Mouse (Mus musculus): ENCODE measurements around the gene Kifap3. TPM values are rescaled to one million over a fixed set of nuclear protein-coding genes. Genes with fewer than 3 reads are reported as not detected.

Gene Kifap3
- polyA plus RNA-seq, 1 experiment from 2014 or later = 36.8 TPM

GRCm38 (mm10) chr1:163907007-163907811 is 127.8 kb downstream of the Kifap3 start:
- Histone ChIP-seq H3K4me3 (ENCODE audit: low read length) (no peak overlapping the region), H3K9me3 (ENCODE audit: control insufficient read depth, low read length) (no peaks in the 10 kb centered on the region), H3K9ac (ENCODE audit: low read depth, low read length) (no peak overlapping the region), H3K27me3 (ENCODE audit: control insufficient read depth, insufficient read depth, low read length) (no peaks in the 10 kb centered on the region), H3K36me3 (ENCODE audit: control insufficient read depth, insufficient read depth, low read length) (no peaks in the 10 kb centered on the region), H3K27ac (ENCODE audit: low read depth, low read length) (no peak overlapping the region), H3K4me2 (replicated peaks; ENCODE audit: low read depth, low read length) (no peak overlapping the region), H3K4me1 (ENCODE audit: control insufficient read depth, insufficient read depth, low read length) (no peaks in the 10 kb centered on the region)
- WGBS = 20% methylated on average over 4 of the region's 4 CpGs
- no peak for ATAC-seq (ENCODE audit: low FRiP score, low TSS enrichment)

- Histone ChIP-seq H3K4me3 (ENCODE audit: low read length) (no peak overlapping the region), H3K9ac (ENCODE audit: low read depth, low read length) (no peak overlapping the region), H3K27ac (ENCODE audit: low read depth, low read length) (no peak overlapping the region), H3K36me3 (ENCODE audit: control insufficient read depth, insufficient read depth, low read length) (no peaks in the 10 kb centered on the region), H3K4me2 (replicated peaks; ENCODE audit: low read depth, low read length) (no peak overlapping the region), H3K9me3 (ENCODE audit: control insufficient read depth, low read length) (no peaks in the 10 kb centered on the region), H3K4me1 (ENCODE audit: control insufficient read depth, insufficient read depth, low read length) (no peaks in the 10 kb centered on the region), H3K27me3 (ENCODE audit: control insufficient read depth, insufficient read depth, low read length) (no peaks in the 10 kb centered on the region)
- 89% methylated on average over 11 of the region's 11 CpGs for WGBS
- ATAC-seq (ENCODE audit: low FRiP score, low TSS enrichment) = no peak
Measured at GRCm38 (mm10) chr1:163908389-163908788, 129.0 kb downstream of the Kifap3 start.

GRCm38 (mm10) chr1:163910343-163910742 is 131.0 kb downstream of the Kifap3 start:
- no peak overlapping the region for H3K4me2 ChIP-seq (replicated peaks; ENCODE audit: low read depth, low read length)
- no peaks in the 10 kb centered on the region for H3K4me1 ChIP-seq (ENCODE audit: control insufficient read depth, insufficient read depth, low read length)
- 11% methylated on average over 2 of the region's 2 CpGs for WGBS
- H3K4me3 ChIP-seq (ENCODE audit: low read length) = no peak overlapping the region
- H3K36me3 ChIP-seq (ENCODE audit: control insufficient read depth, insufficient read depth, low read length) = no peaks in the 10 kb centered on the region
- H3K27ac ChIP-seq (ENCODE audit: low read depth, low read length) = no peak overlapping the region
- ATAC-seq (ENCODE audit: low FRiP score, low TSS enrichment) = peak; percentile 71
- H3K9ac ChIP-seq (ENCODE audit: low read depth, low read length) = no peak overlapping the region
- no peaks in the 10 kb centered on the region for H3K27me3 ChIP-seq (ENCODE audit: control insufficient read depth, insufficient read depth, low read length)
- H3K9me3 ChIP-seq (ENCODE audit: control insufficient read depth, low read length) = no peaks in the 10 kb centered on the region

GRCm38 (mm10) chr1:163910785-163911184 is 131.4 kb downstream of the Kifap3 start:
- Histone ChIP-seq H3K4me2 (replicated peaks; ENCODE audit: low read depth, low read length) (no peak overlapping the region), H3K27ac (ENCODE audit: low read depth, low read length) (no peak overlapping the region), H3K27me3 (ENCODE audit: control insufficient read depth, insufficient read depth, low read length) (no peaks in the 10 kb centered on the region), H3K4me1 (ENCODE audit: control insufficient read depth, insufficient read depth, low read length) (no peaks in the 10 kb centered on the region), H3K4me3 (ENCODE audit: low read length) (no peak overlapping the region), H3K36me3 (ENCODE audit: control insufficient read depth, insufficient read depth, low read length) (no peaks in the 10 kb centered on the region; the same call in 1 of the 2 replicates), H3K9ac (ENCODE audit: low read depth, low read length) (no peak overlapping the region), H3K9me3 (ENCODE audit: control insufficient read depth, low read length) (no peaks in the 10 kb centered on the region)
- no peak for ATAC-seq (ENCODE audit: low FRiP score, low TSS enrichment)
- WGBS = 97% methylated on average over 9 of the region's 9 CpGs

GRCm38 (mm10) chr1:163911981-163912380 is 132.6 kb downstream of the Kifap3 start:
- Histone ChIP-seq H3K9me3 (ENCODE audit: control insufficient read depth, low read length) (no peaks in the 10 kb centered on the region), H3K4me1 (ENCODE audit: control insufficient read depth, insufficient read depth, low read length) (no peaks in the 10 kb centered on the region), H3K4me2 (replicated peaks; ENCODE audit: low read depth, low read length) (no peak overlapping the region), H3K27ac (ENCODE audit: low read depth, low read length) (no peak overlapping the region), H3K27me3 (ENCODE audit: control insufficient read depth, insufficient read depth, low read length) (no peaks in the 10 kb centered on the region), H3K4me3 (ENCODE audit: low read length) (no peak overlapping the region), H3K9ac (ENCODE audit: low read depth, low read length) (no peak overlapping the region), H3K36me3 (ENCODE audit: control insufficient read depth, insufficient read depth, low read length) (peaks cover 1% of the 10 kb centered on the region; the same call in 1 of the 2 replicates)
- 90% methylated on average over 11 of the region's 11 CpGs for WGBS
- no peak for ATAC-seq (ENCODE audit: low FRiP score, low TSS enrichment)

- Histone ChIP-seq H3K9ac (ENCODE audit: low read depth, low read length) (no peak overlapping the region), H3K27me3 (ENCODE audit: control insufficient read depth, insufficient read depth, low read length) (no peaks in the 10 kb centered on the region), H3K4me2 (replicated peaks; ENCODE audit: low read depth, low read length) (no peak overlapping the region), H3K4me1 (ENCODE audit: control insufficient read depth, insufficient read depth, low read length) (no peaks in the 10 kb centered on the region), H3K27ac (ENCODE audit: low read depth, low read length) (no peak overlapping the region), H3K36me3 (ENCODE audit: control insufficient read depth, insufficient read depth, low read length) (peaks cover 4% of the 10 kb centered on the region; the same call in 1 of the 2 replicates), H3K9me3 (ENCODE audit: control insufficient read depth, low read length) (0 out of 2 replicates have a peak, but pooled peaks cover 3% of the 10 kb centered on the region), H3K4me3 (ENCODE audit: low read length) (no peak overlapping the region)
- ATAC-seq (ENCODE audit: low FRiP score, low TSS enrichment) = no peak
- 88% methylated on average over 5 of the region's 5 CpGs for WGBS
Measured at GRCm38 (mm10) chr1:163917349-163918160, 138.2 kb downstream of the Kifap3 start.

- ATAC-seq (ENCODE audit: low FRiP score, low TSS enrichment) = no peak
- WGBS = 89% methylated on average over 8 of the region's 8 CpGs
- no peaks in the 10 kb centered on the region for H3K9me3 ChIP-seq (ENCODE audit: control insufficient read depth, low read length)
Measured at GRCm38 (mm10) chr1:163924093-163924492, 144.7 kb downstream of the Kifap3 start.

GRCm38 (mm10) chr1:163928846-163929245 is 149.5 kb downstream of the Kifap3 start, which contains the start of gene Scyl3:
Scyl3 (plus strand) TSS chr1:163929100.
- H3K9ac ChIP-seq (ENCODE audit: low read depth, low read length) = peak within 1 kb of the TSS; percentile 93
- peak within 1 kb of the TSS; percentile 52; the same call in 1 of the 2 replicates for H3K27ac ChIP-seq (ENCODE audit: low read depth, low read length)
- H3K4me1 ChIP-seq (ENCODE audit: control insufficient read depth, insufficient read depth, low read length) = peaks cover 8% of the 10 kb centered on the region; the same call in 1 of the 2 replicates
- 73% methylated on average over 7 of the region's 7 CpGs for WGBS
- H3K4me2 ChIP-seq (replicated peaks; ENCODE audit: low read depth, low read length) = peak within 1 kb of the TSS; percentile 63
- ATAC-seq (ENCODE audit: low FRiP score, low TSS enrichment) = no peak
- H3K4me3 ChIP-seq (ENCODE audit: low read length) = peak within 1 kb of the TSS; percentile 96
- H3K27me3 ChIP-seq (ENCODE audit: control insufficient read depth, insufficient read depth, low read length) = no peaks in the 10 kb centered on the region
- H3K9me3 ChIP-seq (ENCODE audit: control insufficient read depth, low read length) = no peaks in the 10 kb centered on the region
- peaks cover 4% of the 10 kb centered on the region; the same call in 1 of the 2 replicates for H3K36me3 ChIP-seq (ENCODE audit: control insufficient read depth, insufficient read depth, low read length)

More at GRCm38 (mm10) chr1:163924093-163924492, 144.7 kb downstream of the Kifap3 start:
- H3K4me1 ChIP-seq (ENCODE audit: control insufficient read depth, insufficient read depth, low read length) = no peaks in the 10 kb centered on the region
- H3K4me2 ChIP-seq (replicated peaks; ENCODE audit: low read depth, low read length) = no peak overlapping the region
- H3K9ac ChIP-seq (ENCODE audit: low read depth, low read length) = no peak overlapping the region
- no peaks in the 10 kb centered on the region for H3K36me3 ChIP-seq (ENCODE audit: control insufficient read depth, insufficient read depth, low read length)
- H3K27me3 ChIP-seq (ENCODE audit: control insufficient read depth, insufficient read depth, low read length) = no peaks in the 10 kb centered on the region
- no peak overlapping the region for H3K27ac ChIP-seq (ENCODE audit: low read depth, low read length)
- no peak overlapping the region for H3K4me3 ChIP-seq (ENCODE audit: low read length)

Data from kidney, embryonic 14.5 days (tissue).